Mouse (Mus musculus): Measurements from ENCODE around the gene Carmil3. TPM values are rescaled to one million over a fixed set of nuclear protein-coding genes. Genes with fewer than 3 reads are reported as not detected.

The Carmil3 gene
- total RNA-seq (2014; fragmentation: Nextera tagmentation) (not detected in 2 replicates), total RNA-seq (2017) (not detected in 2 replicates)

DNA sequence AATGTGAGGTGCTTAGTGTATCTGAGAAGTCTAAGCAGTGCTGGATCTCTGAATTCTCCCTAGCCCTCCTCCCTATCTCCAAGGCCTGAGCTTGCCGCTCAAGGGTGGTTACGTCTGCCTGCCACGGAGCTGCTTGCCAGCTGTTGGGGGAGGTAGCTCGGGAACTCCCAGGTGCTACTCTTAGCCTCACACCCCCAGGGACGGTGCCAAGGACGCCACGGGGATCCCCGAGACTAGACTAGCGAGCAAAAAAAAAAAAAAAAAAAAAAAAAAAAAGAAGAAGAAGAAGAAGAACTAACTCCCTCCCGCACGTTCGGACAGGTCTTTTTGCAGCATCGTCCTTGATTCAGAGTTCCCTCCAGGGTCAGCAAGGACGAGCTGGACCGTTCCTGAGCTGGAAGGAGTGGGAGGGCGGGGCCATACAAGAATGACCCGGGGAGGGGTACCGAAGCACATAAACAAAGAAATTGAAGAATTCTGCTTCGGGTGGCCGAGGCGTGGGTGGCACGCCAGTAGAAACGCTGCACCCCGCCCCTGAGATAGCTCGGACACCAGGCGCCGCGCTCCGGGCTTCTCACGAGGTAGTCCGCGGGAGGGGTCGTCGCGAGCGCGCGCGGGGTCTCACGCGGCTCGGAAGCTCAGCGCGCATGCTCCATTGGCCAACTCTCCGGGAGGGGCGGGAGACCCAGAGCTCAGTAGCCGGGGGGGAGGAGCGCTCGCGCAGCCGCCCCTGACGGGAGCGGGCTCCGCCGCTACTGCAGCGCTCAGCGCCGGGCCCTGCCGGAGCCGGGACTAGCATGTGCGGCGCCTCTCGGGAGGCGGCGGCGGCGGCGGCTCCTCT, at the start of gene Carmil3:
TSS of gene Carmil3 (plus strand) at position 291 of the 841 bp plus-strand sequence.
- ATAC-seq (replicated peaks; ENCODE audit: poor library complexity, severe bottlenecking), result peak; percentile 51

DNA sequence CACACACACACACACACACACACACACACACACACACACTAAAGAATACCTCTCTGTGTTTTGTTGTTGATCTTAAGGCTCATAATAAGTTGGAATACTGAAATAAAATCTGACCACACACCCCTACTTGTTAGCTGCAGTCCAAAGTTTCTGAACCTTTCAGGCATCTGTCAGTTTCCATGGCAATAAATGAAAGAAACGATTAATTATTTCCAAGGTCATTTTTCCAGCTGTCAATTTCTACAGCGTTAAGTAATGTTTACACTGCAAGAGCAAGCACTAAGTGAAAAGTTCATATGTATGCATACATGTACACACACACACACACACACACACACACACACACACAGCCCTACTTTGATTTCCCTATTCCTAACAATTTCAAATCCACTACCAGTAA, 32.8 kb upstream of the Carmil3 start:
- no peak for ATAC-seq (replicated peaks; ENCODE audit: poor library complexity, severe bottlenecking)

DNA sequence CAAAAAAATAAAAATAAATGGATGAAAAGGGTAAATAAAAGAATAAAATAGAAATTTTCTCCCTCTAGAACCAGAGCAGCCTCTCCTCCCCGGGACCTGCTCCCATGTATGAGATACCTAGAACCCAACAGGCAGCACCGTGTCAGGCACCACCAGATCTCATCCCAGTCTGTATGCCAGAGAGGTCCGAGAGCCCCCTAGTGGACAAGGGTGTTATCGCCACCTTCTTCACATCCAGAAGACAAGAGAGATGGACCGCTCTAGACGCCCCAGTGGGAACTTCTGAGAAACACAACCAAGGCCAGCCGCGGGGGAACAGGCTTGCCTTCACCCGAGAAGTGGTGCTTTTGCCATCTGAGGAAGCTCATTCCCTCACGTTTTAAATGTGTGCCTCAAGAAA, 32.2 kb upstream of the Carmil3 start:
- ATAC-seq (replicated peaks; ENCODE audit: poor library complexity, severe bottlenecking), result peak; percentile 84

DNA sequence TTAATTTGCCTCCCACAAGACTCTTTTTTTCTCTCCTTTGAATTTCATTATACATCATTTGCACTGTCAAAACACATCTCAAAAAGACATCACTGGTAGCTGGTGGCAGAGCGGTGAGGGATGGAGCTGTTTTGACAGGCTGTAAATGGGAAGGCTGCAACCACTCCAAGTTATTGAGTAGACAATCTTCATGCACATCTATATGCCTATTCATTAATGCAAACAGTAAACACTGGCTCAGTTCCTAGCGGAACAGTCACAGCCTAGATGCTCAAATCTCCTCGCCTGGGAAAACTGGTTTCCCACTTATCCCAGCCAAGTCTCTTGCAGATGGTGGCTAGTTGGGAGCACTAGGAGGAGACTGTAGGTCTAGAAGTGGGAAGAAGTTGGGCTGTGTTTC, 31.7 kb upstream of the Carmil3 start:
- ATAC-seq (replicated peaks; ENCODE audit: poor library complexity, severe bottlenecking), result no peak

DNA sequence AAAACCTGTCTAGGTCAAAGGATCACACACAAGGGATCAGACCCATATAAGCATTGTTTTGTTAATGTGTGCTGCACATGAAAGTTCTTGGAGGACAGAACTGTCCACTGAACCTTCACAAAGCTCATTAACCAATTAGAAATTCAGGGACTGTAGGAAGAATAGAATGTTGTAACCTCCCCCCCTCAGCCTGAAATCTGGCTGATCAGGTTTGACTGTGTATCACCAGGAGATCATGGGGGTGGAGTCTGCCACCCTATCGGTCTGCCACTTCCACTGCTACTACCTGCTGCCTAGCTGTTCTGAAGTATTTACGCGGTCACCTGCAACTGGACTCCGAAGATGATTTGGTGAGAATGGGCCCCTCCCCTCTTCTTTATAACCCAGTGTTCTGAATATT, 30.7 kb upstream of the Carmil3 start:
- ATAC-seq (replicated peaks; ENCODE audit: poor library complexity, severe bottlenecking), result no peak

DNA sequence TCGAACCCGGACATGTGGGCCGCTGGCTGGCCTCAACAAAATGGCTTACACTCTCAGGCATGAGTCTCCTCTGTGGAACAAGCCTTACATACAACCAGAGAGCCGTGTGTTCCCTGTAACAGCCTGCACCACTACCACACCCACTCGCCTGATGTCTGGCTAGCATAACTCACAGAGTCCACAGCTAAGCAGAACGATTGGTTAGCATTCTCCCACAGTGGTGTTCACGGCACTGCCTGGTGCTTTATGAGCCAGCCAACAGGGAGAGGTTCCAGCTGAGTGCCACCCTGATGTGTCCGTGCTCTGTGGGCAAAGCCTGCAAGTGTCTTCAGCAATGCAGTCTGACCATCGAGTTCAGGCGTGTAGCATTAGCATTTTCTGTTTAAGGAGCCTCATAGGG, 30.2 kb upstream of the Carmil3 start:
- no peak for ATAC-seq (replicated peaks; ENCODE audit: poor library complexity, severe bottlenecking)

DNA sequence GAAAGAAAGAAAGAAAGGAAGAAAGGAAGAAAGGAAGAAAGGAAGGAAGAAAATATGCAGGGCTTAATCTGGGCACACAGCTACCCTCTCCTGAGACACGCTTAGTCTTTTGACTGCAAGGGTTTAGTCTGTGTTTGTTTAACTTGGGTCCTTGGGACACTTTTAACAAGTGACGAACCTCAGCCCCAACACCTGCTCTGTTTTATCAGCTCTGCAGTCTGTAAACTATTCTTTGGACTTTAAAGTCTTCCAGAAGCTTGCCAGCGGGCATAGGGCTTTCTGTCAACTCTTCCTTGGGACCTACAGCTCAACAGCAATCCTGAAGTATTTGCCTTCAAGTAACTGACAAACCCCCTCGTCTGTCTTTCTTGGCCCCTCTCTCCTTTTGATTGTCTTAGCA, 28.7 kb upstream of the Carmil3 start:
- ATAC-seq (replicated peaks; ENCODE audit: poor library complexity, severe bottlenecking), result no peak

GRCm38 (mm10) chr14:55466481-55466880, 24.0 kb upstream of the Carmil3 start:
- ATAC-seq (replicated peaks; ENCODE audit: poor library complexity, severe bottlenecking), result no peak

DNA sequence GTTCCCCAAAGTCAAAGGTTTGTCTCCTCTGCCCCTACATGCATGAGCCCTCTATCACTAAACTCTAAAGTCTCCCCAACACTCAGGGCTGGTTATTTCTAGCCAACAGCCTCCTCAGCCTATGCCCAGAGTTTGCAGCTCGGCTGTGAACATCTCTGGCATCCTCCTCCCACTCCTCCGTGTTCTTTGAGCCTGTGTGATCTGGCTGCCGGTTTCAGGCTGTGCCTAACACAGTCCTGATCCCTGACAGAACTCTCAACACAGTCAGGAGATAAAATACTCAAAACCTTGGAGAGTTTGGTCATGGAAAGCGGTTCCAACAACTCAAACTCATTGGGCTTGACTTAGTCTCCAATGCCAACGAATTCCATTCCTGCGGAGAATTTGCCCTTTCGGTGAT, 23.3 kb upstream of the Carmil3 start:
- no peak for ATAC-seq (replicated peaks; ENCODE audit: poor library complexity, severe bottlenecking)

GRCm38 (mm10) chr14:55468301-55468741, 22.1 kb upstream of the Carmil3 start:
- ATAC-seq (replicated peaks; ENCODE audit: poor library complexity, severe bottlenecking), result no peak

DNA sequence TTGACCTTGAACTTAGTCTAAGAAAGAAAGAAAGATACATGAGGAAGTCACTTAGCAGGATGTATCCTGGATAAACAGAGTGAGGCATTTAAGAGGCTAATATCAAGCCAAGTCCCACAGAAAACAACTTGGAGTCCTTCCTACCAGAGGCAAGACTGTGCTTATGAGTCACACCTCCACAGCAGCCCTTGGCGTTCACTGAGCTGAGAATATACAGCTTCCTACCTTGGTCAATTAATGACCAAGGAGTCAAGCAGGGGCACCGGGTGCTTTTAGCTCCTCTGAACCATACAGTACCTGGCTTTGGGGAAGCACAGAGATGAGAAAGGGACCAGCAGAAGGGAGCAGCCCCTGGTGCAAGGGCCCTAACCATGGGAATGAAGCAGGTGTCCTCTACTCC, 21.4 kb upstream of the Carmil3 start:
- ATAC-seq (replicated peaks; ENCODE audit: poor library complexity, severe bottlenecking), result no peak

GRCm38 (mm10) chr14:55469821-55470220, 20.6 kb upstream of the Carmil3 start:
- ATAC-seq (replicated peaks; ENCODE audit: poor library complexity, severe bottlenecking), result no peak

DNA sequence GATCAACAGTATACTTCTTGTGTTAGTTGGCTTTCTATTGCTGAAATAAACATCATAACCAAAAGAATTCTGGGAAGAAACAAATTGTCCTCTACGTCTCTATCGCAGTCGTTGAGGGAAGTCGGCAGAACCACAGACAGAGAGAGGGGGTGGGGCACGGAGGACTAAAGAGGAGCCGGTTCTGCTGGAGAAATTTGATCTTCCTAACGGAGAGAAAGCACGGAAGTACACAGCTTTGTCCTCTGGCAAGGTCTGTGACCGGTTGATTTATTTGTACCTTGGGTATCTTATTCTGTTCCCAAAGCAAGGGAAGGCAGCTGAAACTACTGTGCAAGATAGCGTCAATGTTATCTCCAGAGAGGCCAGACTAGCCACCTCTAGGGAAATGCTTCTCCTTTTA, 19.6 kb upstream of the Carmil3 start:
- ATAC-seq (replicated peaks; ENCODE audit: poor library complexity, severe bottlenecking), result no peak

- ATAC-seq (replicated peaks; ENCODE audit: poor library complexity, severe bottlenecking), result no peak
Measured at GRCm38 (mm10) chr14:55475654-55476053, 14.8 kb upstream of the Carmil3 start.

GRCm38 (mm10) chr14:55477421-55477820, 13.0 kb upstream of the Carmil3 start:
- ATAC-seq (replicated peaks; ENCODE audit: poor library complexity, severe bottlenecking), result no peak

DNA sequence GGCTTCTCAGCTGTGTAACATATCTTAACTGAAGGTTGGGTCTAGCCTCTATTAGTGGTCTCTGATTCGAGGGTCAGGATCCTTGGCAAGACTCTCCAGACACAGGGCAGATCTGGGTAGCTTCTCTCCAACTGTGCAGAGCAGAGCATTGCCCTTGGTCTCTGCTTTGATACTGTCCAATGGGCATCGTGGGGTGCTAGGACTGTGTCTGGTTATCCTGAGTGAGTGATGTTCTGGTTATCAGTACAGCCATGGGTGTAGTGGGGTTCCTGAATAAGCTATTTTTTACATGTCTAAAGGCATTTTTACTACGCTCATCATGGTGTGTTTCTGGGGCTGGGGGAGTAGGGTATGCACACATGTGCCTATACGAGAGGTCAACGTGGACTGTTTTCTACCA, 12.6 kb upstream of the Carmil3 start:
- ATAC-seq (replicated peaks; ENCODE audit: poor library complexity, severe bottlenecking), result no peak

DNA sequence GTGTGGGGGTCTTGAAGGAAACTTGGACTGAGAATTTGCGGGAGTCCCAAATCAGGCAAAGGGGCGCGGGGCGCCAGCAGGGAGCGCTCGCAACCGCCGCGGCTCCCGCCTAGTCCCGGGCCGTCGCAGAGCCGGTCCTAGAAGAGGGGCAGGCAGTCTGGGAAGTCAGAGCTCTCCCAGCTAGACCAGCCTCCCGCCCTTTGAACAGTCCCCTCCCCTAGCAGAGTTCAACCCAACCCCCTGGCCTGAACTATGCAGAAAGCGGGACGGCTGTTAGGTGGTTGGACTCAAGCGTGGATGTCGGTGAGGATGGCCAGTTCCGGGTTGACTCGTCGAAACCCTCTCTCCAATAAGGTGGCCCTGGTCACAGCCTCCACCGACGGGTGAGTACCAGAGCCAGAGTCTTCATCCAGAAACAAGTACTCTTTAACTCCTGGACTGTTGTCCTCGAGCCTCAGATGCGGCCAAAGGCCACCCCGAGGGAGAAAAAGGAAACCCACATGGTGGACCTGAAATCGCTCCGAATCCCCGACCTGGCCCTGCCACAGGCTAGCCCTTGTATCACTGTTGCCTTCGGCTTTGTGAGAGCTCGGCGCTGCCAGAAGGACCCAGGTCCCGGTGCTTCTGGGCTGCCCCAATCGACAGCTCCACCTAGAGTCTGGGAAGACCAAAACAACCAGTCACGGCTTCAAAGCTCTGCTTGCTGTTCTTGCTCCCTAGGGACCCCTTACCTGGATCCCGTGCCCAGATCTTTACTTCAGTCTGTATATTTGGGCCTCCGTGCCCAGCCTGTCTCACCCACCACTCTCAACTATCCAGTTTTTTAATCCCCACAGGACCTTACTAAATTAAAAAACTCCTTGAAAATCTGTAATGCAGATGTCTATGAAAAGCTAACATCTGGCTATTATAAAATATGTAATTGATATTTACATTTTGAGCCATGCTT, 11.5 kb upstream of the Carmil3 start, which contains the start of gene Dhrs4:
TSS of gene Dhrs4 (plus strand) at position 108 of the 949 bp plus-strand sequence.
- peak; percentile 95 for ATAC-seq (replicated peaks; ENCODE audit: poor library complexity, severe bottlenecking)

GRCm38 (mm10) chr14:55479629-55480028, 10.8 kb upstream of the Carmil3 start:
- no peak for ATAC-seq (replicated peaks; ENCODE audit: poor library complexity, severe bottlenecking)

- ATAC-seq (replicated peaks; ENCODE audit: poor library complexity, severe bottlenecking), result no peak
Measured at GRCm38 (mm10) chr14:55484430-55485085, 5.9 kb upstream of the Carmil3 start.

- no peak for ATAC-seq (replicated peaks; ENCODE audit: poor library complexity, severe bottlenecking)
Measured at GRCm38 (mm10) chr14:55486836-55487235, 3.6 kb upstream of the Carmil3 start.

All from granulocyte monocyte progenitor cell, adult 5-6 weeks (primary cell).